Mouse (Mus musculus): ENCODE measurements at regions not wholly inside any gene's neighbourhood (a gene's known extent, or its start where the extent isn't known, plus 50 kb on each side); places are given as distances from the start of the nearest gene placed in this dataset.

DNA sequence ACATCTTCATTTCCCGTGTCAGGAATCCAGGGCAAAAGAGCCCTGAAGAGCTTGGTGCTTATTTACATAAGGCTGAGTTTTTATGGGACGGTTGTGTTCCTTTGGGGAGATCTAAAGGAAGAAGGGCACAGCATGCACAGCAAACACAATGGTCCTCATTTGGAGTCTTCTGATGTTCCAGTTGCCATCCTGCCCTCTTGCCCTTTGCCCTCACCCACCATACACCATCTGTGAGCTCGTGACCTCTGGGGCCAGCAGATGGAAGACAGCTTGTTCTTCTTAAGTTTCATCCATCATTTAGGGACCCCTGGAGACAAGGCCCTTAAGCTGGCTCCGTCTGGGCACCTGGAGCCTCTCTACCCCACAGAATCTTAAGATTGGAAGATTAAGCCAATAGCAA, 121.9 kb upstream of the Cadm1 start:
- TF ChIP-seq MAX (IDR thresholded peaks at IDR 0.05; ENCODE audit: low read depth) (no peak), E2F4 (IDR thresholded peaks at IDR 0.05; ENCODE audit: insufficient read depth) (no peak), USF1 (IDR thresholded peaks at IDR 0.05; ENCODE audit: low read depth) (no peak), POLR2A (IDR thresholded peaks at IDR 0.05; ENCODE audit: insufficient read length, low read depth) (no peak)

All from myocyte (in vitro differentiated cells).